Mouse (Mus musculus) heart, postnatal 10 days (tissue): Measurements from ENCODE around the gene Ddx20. TPM values are rescaled to one million over a fixed set of nuclear protein-coding genes. Genes with fewer than 3 reads are reported as not detected.
"Not testable (repeated sequence)": the region's sequence is repeated elsewhere in the genome, so short reads cannot be mapped to it uniquely, and the experiment has no call there.

Experiments
- DNase-seq, 2 experiments: peaks; one replicate each; pipeline ENCODE4 v3.0.0; 2021
- intact Hi-C: fragments of 180-260 bp; cut with DNase I; formaldehyde crosslinking; loops from one replicate; pipeline ENCODE4 v1.15.1; 2025
- total RNA-seq, 2 experiments: library from RNA; stranded (reverse); gene quantifications; 2 replicates each; pipeline ENCODE4 v1.2.3; 2021

Ddx20 gene
- total RNA-seq, 2 experiments from 2014 or later: 13.0 to 13.3 TPM

GRCm38 (mm10) chr3:105706366-105707020 lies 19.1 kb upstream of the Ddx20 start:
- DNase-seq: peak in 1 of 2 experiments; percentile 50

GRCm38 (mm10) chr3:105705561-105705960 lies 18.2 kb upstream of the Ddx20 start:
- DNase-seq: no peak
- intact Hi-C loops: no loop called here

More at GRCm38 (mm10) chr3:105706366-105707020, 19.1 kb upstream of the Ddx20 start:
- intact Hi-C loops: no loop called here

- intact Hi-C loops: no loop called here
- DNase-seq: peak; percentile 78 to 86
These were observed 17.7 kb upstream of the Ddx20 start for GRCm38 (mm10) chr3:105705061-105705549.

- intact Hi-C loops: no loop called here
- peak; percentile 90 to 93 for DNase-seq
These were observed 16.9 kb upstream of the Ddx20 start, which contains the start of gene Inka2 for GRCm38 (mm10) chr3:105704031-105705008. Inka2 (plus strand) TSS chr3:105704599.

GRCm38 (mm10) chr3:105703571-105703970 lies 16.2 kb upstream of the Ddx20 start:
- intact Hi-C loops: no loop called here
- DNase-seq: no peak

- intact Hi-C loops: no loop called here
- peak; percentile 58 to 59 for DNase-seq
These were observed 14.0 kb upstream of the Ddx20 start for GRCm38 (mm10) chr3:105701399-105701798.

- intact Hi-C loops, DNase-seq: not testable (repeated sequence)
These were observed 13.4 kb upstream of the Ddx20 start for GRCm38 (mm10) chr3:105700786-105701185.

- peak in 1 of 2 experiments; percentile 74 for DNase-seq
- intact Hi-C loops: no loop called here
These were observed 12.0 kb upstream of the Ddx20 start for GRCm38 (mm10) chr3:105699241-105699933.

GRCm38 (mm10) chr3:105698311-105698710 lies 10.9 kb upstream of the Ddx20 start:
- intact Hi-C loops: no loop called here

GRCm38 (mm10) chr3:105697148-105697441 lies 9.7 kb upstream of the Ddx20 start:
- DNase-seq: no peak

More at GRCm38 (mm10) chr3:105698311-105698710, 10.9 kb upstream of the Ddx20 start:
- DNase-seq: no peak

GRCm38 (mm10) chr3:105696387-105697147 lies 9.2 kb upstream of the Ddx20 start:
- intact Hi-C loops: no loop called here
- no peak for DNase-seq

More at GRCm38 (mm10) chr3:105697148-105697441, 9.7 kb upstream of the Ddx20 start:
- intact Hi-C loops: no loop called here

- intact Hi-C loops: no loop called here
- DNase-seq: peak; percentile 73 to 82
These were observed 8.4 kb upstream of the Ddx20 start for GRCm38 (mm10) chr3:105695476-105696386.

- intact Hi-C loops: no loop called here
- DNase-seq: no peak
These were observed 6.1 kb upstream of the Ddx20 start for GRCm38 (mm10) chr3:105693327-105694080.

- no peak for DNase-seq
- intact Hi-C loops: loop anchor here (5.0 kb wide), 1 partner anchor 209 kb away; no protein-coding TSS in a partner anchor
These were observed 1.2 kb upstream of the Ddx20 start for GRCm38 (mm10) chr3:105688536-105688935.

GRCm38 (mm10) chr3:105686394-105687323 lies 715 bp downstream of the Ddx20 start:
- intact Hi-C loops: loop anchor here (1.0 to 5.0 kb wide), 2 partner anchors 40 to 211 kb away; no protein-coding TSS in a partner anchor
- no peak for DNase-seq

GRCm38 (mm10) chr3:105680346-105680745 lies 7.0 kb downstream of the Ddx20 start:
- intact Hi-C loops: no loop called here
- no peak for DNase-seq

GRCm38 (mm10) chr3:105675932-105676331 lies 11.4 kb downstream of the Ddx20 start:
- intact Hi-C loops: loop anchor here (5.0 kb wide), 1 partner anchor 281 kb away; the partner anchor contains the start of gene Wdr77
- DNase-seq: no peak
